ENCODE assay signal across 25 mouse cellular contexts in genomic region chr1:70884156-70884555, GRCm38 (mm10).
DNase-seq lines count a peak whose midpoint lies in the region; ATAC-seq lines count a peak whose summit lies in the region.
"Had no signal": no experiment of that assay in that cellular context is flagged by ENCODE, and none has a peak within 500 bp of the region (broad histone marks: within the 10 kb centered on the region; RNA-seq: fewer than 3 reads in every experiment).

No protein-coding gene starts in this region.

- no peaks in the 10 kb centered on the region for H3K4me1 ChIP-seq in forebrain, embryonic 13.5 days
- H3K4me1 ChIP-seq in forebrain, embryonic 10.5 days = no peaks in the 10 kb centered on the region
- H3K4me1 ChIP-seq in neural tube, embryonic 12.5 days = no peaks in the 10 kb centered on the region
- H3K4me1 ChIP-seq in neural tube, embryonic 15.5 days = no peaks in the 10 kb centered on the region
- peaks cover 16% of the 10 kb centered on the region for H3K4me1 ChIP-seq in midbrain, embryonic 13.5 days (replicated peaks)
- no peaks in the 10 kb centered on the region for H3K4me1 ChIP-seq in liver, embryonic 12.5 days
- H3K4me1 ChIP-seq: embryonic facial prominence, embryonic 12.5 days; limb, embryonic 13.5 days; lung, embryonic 15.5 days; stomach, embryonic 15.5 days had no signal

- no peaks in the 10 kb centered on the region for H3K9me3 ChIP-seq in forebrain, embryonic 13.5 days (replicated peaks)
- H3K9me3 ChIP-seq in forebrain, embryonic 10.5 days = no peaks in the 10 kb centered on the region
- H3K9me3 ChIP-seq in neural tube, embryonic 12.5 days = no peaks in the 10 kb centered on the region
- no peaks in the 10 kb centered on the region for H3K9me3 ChIP-seq in neural tube, embryonic 15.5 days (replicated peaks)
- no peaks in the 10 kb centered on the region for H3K9me3 ChIP-seq in midbrain, embryonic 13.5 days
- H3K9me3 ChIP-seq in liver, embryonic 12.5 days (replicated peaks) = no peaks in the 10 kb centered on the region
- H3K9me3 ChIP-seq: embryonic facial prominence, embryonic 12.5 days; G1E; limb, embryonic 13.5 days; lung, embryonic 15.5 days; stomach, embryonic 15.5 days had no signal

- ATAC-seq in forebrain, embryonic 13.5 days = peak; percentile 73; the same call in 1 of the 2 replicates
- 0 out of 2 replicates have a peak, but pooled peaks have one; percentile 37 for ATAC-seq in neural tube, embryonic 12.5 days (ENCODE audit: low FRiP score, low read depth)
- no peak for ATAC-seq in neural tube, embryonic 15.5 days (ENCODE audit: low FRiP score)
- ATAC-seq in midbrain, embryonic 13.5 days = peak; percentile 82
- ATAC-seq in liver, embryonic 12.5 days = no peak

- H3K36me3 ChIP-seq in forebrain, embryonic 13.5 days (ENCODE audit: poor library complexity, severe bottlenecking) = no peaks in the 10 kb centered on the region
- no peaks in the 10 kb centered on the region for H3K36me3 ChIP-seq in forebrain, embryonic 10.5 days (replicated peaks)
- no peaks in the 10 kb centered on the region for H3K36me3 ChIP-seq in neural tube, embryonic 12.5 days
- H3K36me3 ChIP-seq in neural tube, embryonic 15.5 days = no peaks in the 10 kb centered on the region
- no peaks in the 10 kb centered on the region for H3K36me3 ChIP-seq in midbrain, embryonic 13.5 days
- no peaks in the 10 kb centered on the region for H3K36me3 ChIP-seq in liver, embryonic 12.5 days
- H3K36me3 ChIP-seq: embryonic facial prominence, embryonic 12.5 days; G1E; limb, embryonic 13.5 days; lung, embryonic 15.5 days; stomach, embryonic 15.5 days had no signal

- no peaks in the 10 kb centered on the region for H3K27me3 ChIP-seq in forebrain, embryonic 13.5 days
- H3K27me3 ChIP-seq in forebrain, embryonic 10.5 days (ENCODE audit: poor library complexity, severe bottlenecking) = no peaks in the 10 kb centered on the region
- no peaks in the 10 kb centered on the region for H3K27me3 ChIP-seq in neural tube, embryonic 12.5 days (replicated peaks)
- H3K27me3 ChIP-seq in neural tube, embryonic 15.5 days (replicated peaks) = no peaks in the 10 kb centered on the region
- H3K27me3 ChIP-seq in midbrain, embryonic 13.5 days = no peaks in the 10 kb centered on the region
- no peaks in the 10 kb centered on the region for H3K27me3 ChIP-seq in liver, embryonic 12.5 days (replicated peaks)
- H3K27me3 ChIP-seq: embryonic facial prominence, embryonic 12.5 days; limb, embryonic 13.5 days; lung, embryonic 15.5 days; stomach, embryonic 15.5 days had no signal

- H3K27ac ChIP-seq in forebrain, embryonic 13.5 days = no peak overlapping the region
- no peak overlapping the region for H3K27ac ChIP-seq in forebrain, embryonic 10.5 days
- H3K27ac ChIP-seq in neural tube, embryonic 12.5 days = no peak overlapping the region
- no peak overlapping the region for H3K27ac ChIP-seq in neural tube, embryonic 15.5 days (replicated peaks)
- H3K27ac ChIP-seq in midbrain, embryonic 13.5 days = no peak overlapping the region
- no peak overlapping the region for H3K27ac ChIP-seq in liver, embryonic 12.5 days
- H3K27ac ChIP-seq: embryonic facial prominence, embryonic 12.5 days; heart, adult 2 months; limb, embryonic 13.5 days; liver, embryonic 14.5 days; lung, embryonic 15.5 days; stomach, embryonic 15.5 days had no signal

- H3K4me3 ChIP-seq in forebrain, embryonic 13.5 days = no peak overlapping the region
- H3K4me3 ChIP-seq in forebrain, embryonic 10.5 days = no peak overlapping the region
- H3K4me3 ChIP-seq in neural tube, embryonic 12.5 days = no peak overlapping the region
- H3K4me3 ChIP-seq in neural tube, embryonic 15.5 days (replicated peaks) = no peak overlapping the region
- no peak overlapping the region for H3K4me3 ChIP-seq in midbrain, embryonic 13.5 days (replicated peaks)
- H3K4me3 ChIP-seq in liver, embryonic 12.5 days = no peak overlapping the region
- H3K4me3 ChIP-seq: embryonic facial prominence, embryonic 12.5 days; erythroblast, embryonic 14.5 days; heart, adult 2 months; limb, embryonic 13.5 days; lung, embryonic 15.5 days; stomach, embryonic 15.5 days had no signal

- DNase-seq in forebrain, embryonic 10.5 days (ENCODE audit: extremely low spot score, low spot score) = no peak
- DNase-seq in kidney, postnatal 14 days = no peak
- DNase-seq in cerebellum, postnatal 36 days = no peak
- DNase-seq: adrenal gland, postnatal 14 days; cerebellum, adult 2 months; gastrocnemius, postnatal 25 days; heart, adult 2 months; heart, postnatal 36 days; layer of hippocampus, postnatal 36 days; lung, postnatal 4 days; right cerebral cortex, postnatal 14 days; thymus, adult 18-20 months; thymus, postnatal 4 days had no signal

- H3K4me2 ChIP-seq in forebrain, embryonic 13.5 days = no peak overlapping the region
- H3K4me2 ChIP-seq in neural tube, embryonic 12.5 days (replicated peaks) = no peak overlapping the region
- H3K4me2 ChIP-seq in neural tube, embryonic 15.5 days = no peak overlapping the region
- H3K4me2 ChIP-seq in midbrain, embryonic 13.5 days (replicated peaks) = no peak overlapping the region
- H3K4me2 ChIP-seq in liver, embryonic 12.5 days = no peak overlapping the region
- H3K4me2 ChIP-seq: embryonic facial prominence, embryonic 12.5 days; limb, embryonic 13.5 days; lung, embryonic 15.5 days; stomach, embryonic 15.5 days had no signal

- H3K9ac ChIP-seq in forebrain, embryonic 13.5 days = no peak overlapping the region
- H3K9ac ChIP-seq in neural tube, embryonic 12.5 days = no peak overlapping the region
- no peak overlapping the region for H3K9ac ChIP-seq in neural tube, embryonic 15.5 days (replicated peaks)
- no peak overlapping the region for H3K9ac ChIP-seq in midbrain, embryonic 13.5 days (replicated peaks)
- H3K9ac ChIP-seq in liver, embryonic 12.5 days = no peak overlapping the region
- H3K9ac ChIP-seq: embryonic facial prominence, embryonic 12.5 days; limb, embryonic 13.5 days; liver, embryonic 14.5 days; lung, embryonic 15.5 days; stomach, embryonic 15.5 days had no signal

- 67% methylated on average over 4 of the region's 4 CpGs for WGBS in forebrain, embryonic 13.5 days
- 93% methylated on average over 4 of the region's 4 CpGs for WGBS in forebrain, embryonic 10.5 days
- 72% methylated on average over 4 of the region's 4 CpGs for WGBS in neural tube, embryonic 12.5 days
- 57% methylated on average over 4 of the region's 4 CpGs for WGBS in neural tube, embryonic 15.5 days
- WGBS in midbrain, embryonic 13.5 days = 45% methylated on average over 4 of the region's 4 CpGs
- WGBS in liver, embryonic 12.5 days (ENCODE audit: insufficient replicate concordance) = 59% methylated on average over 4 of the region's 4 CpGs

Comparison
In these comparisons a context has a peak if more than half of its experiments do, and no peak if none do; other contexts are left out.
1. ATAC-seq: peak in forebrain, embryonic 13.5 days (single experiment), neural tube, embryonic 12.5 days (single experiment) and midbrain, embryonic 13.5 days (single experiment); none in neural tube, embryonic 15.5 days (single experiment) and liver, embryonic 12.5 days (single experiment).